Mouse (Mus musculus): ENCODE results near the gene Pfas.
"Not testable (repeated sequence)": the region's sequence is repeated elsewhere in the genome, so short reads cannot be mapped to it uniquely, and the experiment has no call there.

Gene Pfas

DNA sequence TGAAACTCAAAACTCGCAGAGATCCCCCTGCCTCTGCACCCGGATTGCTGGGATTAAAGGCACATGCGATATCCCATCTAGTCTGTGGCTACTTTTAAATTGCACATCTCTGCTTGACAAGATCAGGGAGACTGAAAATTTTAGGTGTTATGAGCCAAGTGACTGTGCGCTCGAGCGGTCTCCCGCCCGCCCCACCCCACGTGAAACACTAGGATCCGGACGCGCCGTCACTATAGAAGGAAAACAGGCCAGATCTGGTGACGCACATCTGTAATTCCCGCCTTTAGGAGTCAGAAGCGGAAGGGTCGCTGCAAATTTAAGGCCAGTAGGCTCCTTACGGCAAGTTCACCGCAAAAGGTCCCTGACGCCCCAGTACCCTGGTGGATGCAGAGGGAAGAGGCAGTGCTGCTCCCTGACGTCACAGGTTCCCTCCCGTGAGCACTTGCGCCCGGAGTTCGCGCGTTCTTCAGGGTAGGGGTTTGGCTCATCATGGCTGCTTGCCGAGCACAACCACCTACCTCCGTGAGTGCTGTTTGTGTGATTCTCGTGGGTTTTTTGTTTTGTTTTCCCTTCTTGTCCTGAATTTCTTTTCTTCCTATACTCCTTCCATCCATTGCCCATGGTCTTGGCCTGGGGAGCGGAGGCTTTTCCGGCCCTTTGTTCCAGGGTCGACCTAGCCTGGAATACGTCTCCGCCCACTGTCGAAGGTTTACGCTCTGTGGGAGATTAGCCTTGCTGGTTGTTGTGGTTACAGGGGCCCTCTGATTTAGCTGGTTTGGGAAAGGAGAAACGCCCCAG is 7.6 kb upstream of the Pfas start, which contains the start of gene Ctc1:
TSS of gene Ctc1 (plus strand) at position 268 of the 798 bp plus-strand sequence.
- DNase-seq, result peak; percentile 90 to 93

DNA sequence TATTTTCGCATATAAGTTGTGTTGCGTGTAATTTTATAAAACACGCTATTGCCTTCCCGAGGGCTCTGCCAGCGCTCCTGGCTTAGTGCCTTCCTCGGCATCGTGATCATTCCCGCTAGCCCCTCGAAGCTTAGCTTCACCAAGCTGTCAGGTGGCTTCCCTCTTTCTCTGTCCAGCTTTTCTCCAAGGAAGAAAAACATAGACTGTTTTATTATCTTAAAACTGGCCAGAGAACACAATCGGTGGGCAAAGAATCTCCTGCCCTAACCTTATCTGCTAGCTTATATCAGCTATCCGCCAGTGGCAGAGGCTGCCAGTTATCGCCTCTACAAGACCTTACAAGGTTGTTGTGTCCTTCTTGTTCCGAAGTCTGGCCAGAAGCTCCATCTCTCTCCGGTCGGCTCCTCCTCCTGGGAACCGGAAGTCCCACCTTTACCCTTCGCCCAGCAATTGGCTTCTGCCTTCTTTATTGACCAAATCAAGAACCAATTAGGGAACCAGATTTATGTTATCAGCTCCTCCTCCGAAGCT is 3.9 kb upstream of the Pfas start:
- DNase-seq, result peak; percentile 93 to 95

DNA sequence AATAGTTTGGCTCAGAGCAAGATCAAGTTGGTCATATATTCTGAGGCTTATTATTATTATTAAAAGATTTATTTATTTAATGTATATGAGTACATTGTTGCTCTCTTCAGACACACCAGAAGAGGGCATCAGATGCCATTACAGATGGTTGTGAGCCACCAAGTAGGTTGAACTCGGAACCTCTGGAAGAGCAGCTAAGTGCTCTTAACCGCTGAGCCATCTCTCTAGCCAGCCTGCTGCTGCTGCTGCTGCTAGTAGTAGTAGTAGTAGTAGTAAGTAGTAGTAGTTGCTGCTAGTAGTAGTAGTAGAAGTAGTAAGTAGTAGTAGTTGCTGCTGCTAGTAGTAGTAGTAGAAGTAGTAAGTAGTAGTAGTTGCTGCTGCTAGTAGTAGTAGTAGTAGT is 3.2 kb upstream of the Pfas start:
- DNase-seq, result not testable (repeated sequence)

DNA sequence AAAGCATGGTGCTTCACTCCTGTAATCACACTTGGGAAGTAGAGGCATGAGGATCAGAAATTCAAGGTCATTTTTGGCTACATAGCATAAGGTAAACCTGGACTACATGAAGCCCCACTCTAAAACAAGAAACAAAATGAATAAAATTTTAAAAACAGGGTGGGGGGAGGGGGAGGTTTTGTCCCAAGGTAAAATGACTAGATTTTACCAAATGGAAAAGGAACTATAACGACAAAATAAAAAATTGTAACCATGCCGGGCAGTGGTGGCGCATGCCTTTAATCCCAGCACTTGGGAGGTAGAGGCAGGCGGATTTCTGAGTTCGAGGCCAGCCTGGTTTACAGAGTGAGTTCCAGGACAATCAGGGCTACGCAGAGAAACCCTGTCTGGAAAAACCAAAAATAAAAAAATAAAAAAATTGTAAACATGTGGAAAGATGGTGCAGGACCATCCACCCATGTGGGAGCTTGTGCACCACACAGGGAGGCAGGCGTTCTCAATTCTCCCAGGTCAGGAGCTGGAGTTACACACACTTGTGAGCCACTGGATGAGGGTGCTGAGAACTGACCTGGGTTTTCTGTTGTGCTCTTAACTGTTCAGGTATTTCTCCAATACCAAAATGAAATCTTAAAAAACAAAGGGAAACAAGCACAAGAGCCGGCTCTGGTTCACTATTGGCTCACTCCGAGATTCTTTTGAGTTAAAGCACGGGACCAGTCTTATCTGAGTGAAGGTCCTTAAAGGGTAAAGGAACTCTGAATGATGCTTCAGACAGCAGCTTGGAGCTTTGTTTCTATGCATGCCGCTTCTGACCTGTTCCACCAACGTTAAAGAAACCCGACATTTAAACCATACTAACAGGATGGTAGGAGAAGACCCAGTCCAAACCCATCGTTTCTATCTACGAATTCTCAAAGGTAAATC is 2.4 kb upstream of the Pfas start:
- no peak for DNase-seq

GRCm38 (mm10) chr11:69009508-69009907 is 1.2 kb upstream of the Pfas start:
- DNase-seq, result no peak

DNA sequence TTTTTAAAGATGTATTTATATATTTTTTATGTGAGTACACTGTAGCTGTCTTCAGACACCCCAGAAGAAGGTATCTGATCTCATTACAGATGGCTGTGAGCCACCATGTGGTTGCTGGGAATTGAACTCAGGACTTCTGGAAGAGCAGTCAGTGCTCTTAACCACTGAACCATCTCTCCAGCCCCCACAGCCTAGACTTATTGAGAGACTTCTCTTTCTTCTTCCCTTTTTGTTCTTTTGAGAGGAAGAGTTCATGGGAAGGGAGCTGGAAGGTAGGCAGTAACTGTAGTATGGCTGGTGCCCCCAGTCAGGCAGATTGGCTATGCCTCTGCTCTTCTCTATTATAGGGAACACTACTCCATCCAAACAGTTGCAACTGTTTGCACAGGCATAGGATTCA is 1.7 kb downstream of the Pfas start:
- not testable (repeated sequence) for DNase-seq

GRCm38 (mm10) chr11:69005193-69005592 is 3.1 kb downstream of the Pfas start:
- DNase-seq, result no peak

DNA sequence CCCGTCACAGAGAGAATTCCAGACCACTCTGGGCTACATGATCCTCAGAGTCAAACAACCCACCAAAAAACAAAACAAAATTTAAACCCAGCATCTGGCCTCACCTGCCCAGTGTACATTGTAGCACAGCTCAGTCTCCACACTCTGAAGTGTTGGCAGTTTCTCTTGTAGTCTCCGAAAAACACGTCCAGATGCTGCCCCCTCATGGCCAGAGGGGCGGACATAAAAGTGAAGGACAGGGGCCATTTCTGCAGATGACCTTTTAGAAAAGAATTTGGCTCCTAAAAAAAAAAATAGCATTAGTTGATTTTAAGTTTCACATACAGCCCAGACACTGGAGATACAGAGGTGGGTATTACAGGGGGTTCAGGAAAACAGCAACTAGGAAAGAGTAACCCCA is 4.7 kb downstream of the Pfas start:
- no peak for DNase-seq

- DNase-seq, result not testable (repeated sequence)
Observed at GRCm38 (mm10) chr11:69002782-69003181, 5.5 kb downstream of the Pfas start.

GRCm38 (mm10) chr11:68997080-68997479 is 11.2 kb downstream of the Pfas start:
- no peak for DNase-seq

GRCm38 (mm10) chr11:68994377-68994776 is 13.9 kb downstream of the Pfas start:
- DNase-seq, result no peak

DNA sequence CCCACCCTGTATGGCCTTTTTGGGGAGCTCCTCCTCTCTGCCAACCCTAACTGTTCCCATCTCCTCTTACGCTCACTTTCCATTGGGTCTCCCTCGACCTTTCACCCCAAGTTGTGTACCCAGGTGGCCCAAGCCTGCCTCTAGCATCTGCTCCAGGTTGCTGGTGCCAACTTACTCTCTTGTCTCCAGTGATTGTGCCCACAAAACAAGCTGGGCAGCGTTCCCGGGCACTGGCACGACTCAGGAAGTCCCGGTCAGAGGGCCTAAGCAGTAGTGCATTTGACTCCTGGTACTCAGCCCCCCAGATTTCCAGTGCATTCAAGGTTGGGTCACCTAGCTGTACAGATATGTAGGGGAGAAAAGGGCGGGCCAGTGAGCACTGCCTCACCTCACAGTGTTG is 15.1 kb downstream of the Pfas start:
- DNase-seq, result no peak

DNA sequence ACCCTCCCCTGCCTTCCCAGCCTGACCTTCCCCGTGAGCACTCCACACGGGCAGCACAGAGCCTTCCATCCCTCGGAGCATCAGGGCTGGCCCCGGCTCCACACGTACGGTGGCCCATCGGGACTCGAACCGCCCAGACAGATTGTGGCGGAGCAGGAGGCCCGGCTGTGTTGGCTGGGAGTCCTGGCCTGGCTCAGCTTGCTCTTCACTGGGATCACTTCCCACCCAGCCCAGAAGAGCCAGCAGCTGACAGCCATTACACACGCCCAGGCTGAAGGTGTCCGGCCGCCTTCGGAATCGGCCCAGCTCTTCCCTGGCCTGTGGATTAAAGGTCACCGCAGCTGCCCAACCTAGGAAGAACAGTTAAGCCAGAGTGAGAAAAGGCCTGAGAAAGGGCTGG is 19.9 kb downstream of the Pfas start:
- no peak for DNase-seq

DNA sequence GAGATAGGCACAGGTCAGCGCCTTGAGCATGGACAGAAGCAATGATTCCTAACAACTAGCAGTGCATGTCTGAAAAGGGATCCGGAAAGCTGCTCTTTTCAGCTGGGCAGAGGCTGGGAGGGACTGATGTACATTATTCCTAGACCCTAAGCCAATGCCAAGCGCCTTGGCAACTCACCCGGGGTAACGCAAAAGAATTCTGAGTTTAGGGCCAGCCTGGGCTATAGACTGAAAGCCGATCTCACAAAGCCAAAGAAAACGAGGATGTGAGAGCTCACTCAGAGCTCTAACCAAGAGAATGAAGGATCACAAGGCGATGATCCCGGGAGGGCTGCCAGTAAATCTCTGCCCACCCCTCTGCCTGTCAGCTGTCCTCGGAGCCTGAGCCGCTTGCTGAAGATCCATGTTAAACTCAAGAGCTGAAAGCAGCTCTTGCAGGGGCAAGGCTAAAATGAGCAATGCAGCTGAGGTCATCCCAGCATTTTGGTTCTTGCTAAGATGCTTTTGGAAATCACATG is 20.8 kb downstream of the Pfas start:
- no peak for DNase-seq

- DNase-seq, result peak; percentile 77 to 84
Observed at GRCm38 (mm10) chr11:68982639-68983369, 25.5 kb downstream of the Pfas start.

DNA sequence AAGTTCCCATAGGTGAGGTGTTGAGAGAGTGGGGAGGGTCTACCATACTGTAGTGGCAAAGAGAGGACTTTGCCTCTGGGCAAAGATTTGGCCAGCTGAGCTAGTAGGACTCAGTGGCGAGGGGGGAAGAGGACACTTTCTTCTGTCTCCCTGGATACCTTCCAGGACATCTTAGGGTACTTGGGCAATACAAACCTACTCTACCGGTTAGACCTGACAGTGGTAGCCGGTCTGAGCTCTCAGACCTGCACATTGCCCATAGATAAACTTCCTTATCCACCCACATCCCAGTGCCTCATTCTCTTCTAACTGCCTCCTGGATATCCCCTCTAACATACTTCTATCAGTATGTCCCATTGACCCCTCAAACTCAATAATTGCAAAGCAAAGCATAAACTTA is 27.3 kb downstream of the Pfas start:
- peak in 1 of 2 experiments; percentile 33 for DNase-seq

- no peak for DNase-seq
Observed at GRCm38 (mm10) chr11:68979320-68979733, 28.9 kb downstream of the Pfas start.

- no peak for DNase-seq
Observed at GRCm38 (mm10) chr11:68975601-68976000, 32.7 kb downstream of the Pfas start.

- no peak for DNase-seq
Observed at GRCm38 (mm10) chr11:68975085-68975484, 33.2 kb downstream of the Pfas start, which contains the start of gene Rangrf. TSS of gene Rangrf (minus strand) at chr11:68975185.

DNA sequence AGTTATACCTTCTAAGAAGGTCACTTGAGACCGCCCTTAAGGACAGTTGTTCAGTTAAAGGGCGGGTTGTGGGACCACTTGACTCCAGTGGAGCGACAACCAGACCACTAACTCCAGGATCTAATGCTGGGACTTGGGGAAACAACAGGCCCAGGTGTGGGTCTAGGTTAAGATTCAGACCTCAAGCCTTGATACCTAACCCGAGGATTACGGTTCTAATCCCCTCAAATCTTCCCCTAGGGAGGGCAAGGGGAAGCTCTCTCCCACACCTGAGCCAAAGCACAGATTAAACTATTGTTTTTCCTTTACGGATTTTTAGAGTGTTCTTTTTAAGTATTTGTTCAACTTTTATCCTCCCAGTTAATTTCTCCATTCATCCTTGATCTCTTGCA is 34.2 kb downstream of the Pfas start:
- no peak for DNase-seq

DNA sequence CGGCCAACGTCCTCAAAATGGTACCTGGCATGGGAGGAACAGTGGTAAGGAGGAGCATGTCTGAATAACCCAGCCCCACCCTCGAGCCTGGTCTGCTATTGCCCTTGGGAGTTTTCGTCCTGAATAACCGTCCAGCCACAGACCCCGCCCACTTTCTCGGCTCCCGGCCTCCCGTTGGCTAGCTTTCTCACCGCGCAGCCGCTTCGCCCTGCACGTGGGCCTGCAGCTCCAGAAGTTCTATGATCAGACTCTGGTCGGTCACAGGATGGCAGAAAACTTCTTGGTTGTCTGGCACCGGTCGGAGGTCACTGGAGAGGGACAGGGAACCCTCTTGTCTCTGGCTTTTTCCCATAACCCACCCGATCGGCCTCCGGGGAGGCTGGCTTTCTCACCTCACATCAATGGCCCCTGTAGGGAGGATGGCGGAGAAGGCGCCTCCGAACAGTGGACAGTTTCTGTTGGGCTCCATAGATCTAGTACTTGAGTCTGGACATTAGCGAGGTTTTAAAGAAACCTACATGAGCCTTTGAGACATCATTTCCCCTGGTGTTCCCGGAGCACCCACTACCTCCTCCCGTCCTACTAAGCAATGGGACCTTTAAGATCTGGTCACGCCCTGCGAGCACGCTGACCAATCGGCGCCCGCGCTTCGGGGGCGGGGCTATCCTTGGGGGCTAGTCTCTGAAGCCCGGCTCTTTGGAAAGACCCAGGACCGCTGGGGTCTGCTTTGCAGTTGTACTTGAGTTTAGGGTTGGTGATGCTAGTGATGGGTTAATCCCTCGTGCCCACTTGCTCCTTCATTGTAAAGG is 34.8 kb downstream of the Pfas start:
- DNase-seq, result peak; percentile 87 to 91
